Mouse (Mus musculus) heart, postnatal 4 days (tissue): ENCODE data around the gene Aig1. TPM values are rescaled to one million over a fixed set of nuclear protein-coding genes. Genes with fewer than 3 reads are reported as not detected.
A peak's percentile ranks its signal among the peaks of the same experiment; 100 is the strongest.
"Not testable (repeated sequence)": the region's sequence is repeated elsewhere in the genome, so short reads cannot be mapped to it uniquely, and the experiment has no call there.

Experiments used
- DNase-seq: peaks from one replicate; pipeline ENCODE4 v3.0.0; 2021
- total RNA-seq, 2 experiments: library from RNA; stranded (reverse); gene quantifications; 2 replicates each; pipeline ENCODE4 v1.2.3; 2021

Gene Aig1
- 10 to 100 TPM; 68.9 TPM for total RNA-seq

- peak; percentile 79 for DNase-seq
Measured at GRCm38 (mm10) chr10:13868371-13869321, at the start of gene Aig1. Aig1 (minus strand) TSS chr10:13868980.

GRCm38 (mm10) chr10:13916645-13917342, 48.0 kb upstream of the Aig1 start:
- peak; percentile 82 for DNase-seq

- no peak for DNase-seq
Measured at GRCm38 (mm10) chr10:13915211-13915610, 46.4 kb upstream of the Aig1 start.

GRCm38 (mm10) chr10:13913689-13914088, 44.9 kb upstream of the Aig1 start:
- DNase-seq, result peak; percentile 17

- DNase-seq, result no peak
Measured at GRCm38 (mm10) chr10:13906261-13906741, 37.5 kb upstream of the Aig1 start.

- DNase-seq, result no peak
Measured at GRCm38 (mm10) chr10:13905618-13906017, 36.8 kb upstream of the Aig1 start.

- not testable (repeated sequence) for DNase-seq
Measured at GRCm38 (mm10) chr10:13892762-13893161, 24.0 kb upstream of the Aig1 start.

- no peak for DNase-seq
Measured at GRCm38 (mm10) chr10:13882975-13883875, 14.4 kb upstream of the Aig1 start.

GRCm38 (mm10) chr10:13882490-13882889, 13.7 kb upstream of the Aig1 start:
- no peak for DNase-seq

- DNase-seq, result no peak
Measured at GRCm38 (mm10) chr10:13878696-13879095, 9.9 kb upstream of the Aig1 start.

- no peak for DNase-seq
Measured at GRCm38 (mm10) chr10:13875038-13875420, 6.2 kb upstream of the Aig1 start.

- no peak for DNase-seq
Measured at GRCm38 (mm10) chr10:13874301-13875037, 5.7 kb upstream of the Aig1 start.

GRCm38 (mm10) chr10:13870531-13870930, 1.8 kb upstream of the Aig1 start:
- no peak for DNase-seq

- peak; percentile 15 for DNase-seq
Measured at GRCm38 (mm10) chr10:13869322-13870035, 699 bp upstream of the Aig1 start.

- DNase-seq, result peak; percentile 77
Measured at GRCm38 (mm10) chr10:13866391-13866790, 2.4 kb downstream of the Aig1 start.

- DNase-seq, result peak; percentile 32
Measured at GRCm38 (mm10) chr10:13861115-13861909, 7.5 kb downstream of the Aig1 start.

- no peak for DNase-seq
Measured at GRCm38 (mm10) chr10:13856438-13856837, 12.3 kb downstream of the Aig1 start.

- DNase-seq, result no peak
Measured at GRCm38 (mm10) chr10:13855969-13856368, 12.8 kb downstream of the Aig1 start.

- DNase-seq, result no peak
Measured at GRCm38 (mm10) chr10:13855111-13855510, 13.7 kb downstream of the Aig1 start.

- DNase-seq, result no peak
Measured at GRCm38 (mm10) chr10:13850071-13850470, 18.7 kb downstream of the Aig1 start.
